14 mouse cellular contexts compared by ENCODE assay signal in the genomic region with DNA sequence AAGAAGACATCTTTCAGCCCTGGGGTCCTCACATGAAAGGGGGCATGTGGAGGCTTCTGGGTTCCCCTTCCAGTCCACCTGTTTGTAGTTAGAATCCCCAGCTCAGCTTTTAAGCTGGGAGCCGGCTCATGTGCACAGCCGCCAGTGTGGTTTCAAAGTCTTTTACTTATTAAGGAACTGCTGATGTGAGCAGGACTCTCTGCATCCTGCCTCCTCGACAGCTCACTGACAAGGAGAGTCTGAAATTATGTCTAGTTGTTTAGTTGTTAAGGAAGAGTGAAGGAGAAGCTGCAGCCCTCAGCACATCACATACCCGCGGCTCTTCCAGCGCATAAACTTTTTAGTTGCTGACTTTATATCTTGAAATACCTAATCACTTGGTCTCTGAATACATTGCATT.
DNase-seq lines count a peak whose midpoint lies in the region; ATAC-seq and TF ChIP-seq lines count a peak whose summit lies in the region.
"Had no signal": no experiment of that assay in that cellular context is flagged by ENCODE, and none has a peak within 500 bp of the region (broad histone marks: within the 10 kb centered on the region; RNA-seq: fewer than 3 reads in every experiment).

No protein-coding gene starts in this region.

- H3K4me3 ChIP-seq in hindbrain, embryonic 13.5 days: no peak overlapping the region
- H3K4me3 ChIP-seq in hindbrain, embryonic 14.5 days (replicated peaks; ENCODE audit: low read length): no peak overlapping the region
- no peak overlapping the region for H3K4me3 ChIP-seq in limb, embryonic 11.5 days (ENCODE audit: low read depth, low read length)
- H3K4me3 ChIP-seq in limb, embryonic 10.5 days: no peak overlapping the region
- no peak overlapping the region for H3K4me3 ChIP-seq in embryonic facial prominence, embryonic 10.5 days
- H3K4me3 ChIP-seq in forebrain, postnatal 0 days (ENCODE audit: low read depth, low read length): no peak overlapping the region
- H3K4me3 ChIP-seq: embryonic facial prominence, embryonic 15.5 days; heart, embryonic 12.5 days; midbrain, embryonic 12.5 days had no signal

- TF ChIP-seq CTCF in forebrain, postnatal 0 days (IDR thresholded peaks at IDR 0.05; ENCODE audit: low read depth): no peak

- WGBS in hindbrain, embryonic 13.5 days: 78% methylated on average over 6 of the region's 6 CpGs
- WGBS in hindbrain, embryonic 14.5 days: 75% methylated on average over 6 of the region's 6 CpGs
- WGBS in limb, embryonic 11.5 days: 49% methylated on average over 6 of the region's 6 CpGs
- 59% methylated on average over 6 of the region's 6 CpGs for WGBS in limb, embryonic 10.5 days
- 66% methylated on average over 6 of the region's 6 CpGs for WGBS in embryonic facial prominence, embryonic 10.5 days
- WGBS in forebrain, postnatal 0 days: 55% methylated on average over 6 of the region's 6 CpGs

- no peaks in the 10 kb centered on the region for H3K36me3 ChIP-seq in hindbrain, embryonic 13.5 days
- H3K36me3 ChIP-seq in hindbrain, embryonic 14.5 days (replicated peaks; ENCODE audit: control insufficient read depth, insufficient read depth): no peaks in the 10 kb centered on the region
- H3K36me3 ChIP-seq in limb, embryonic 11.5 days (ENCODE audit: control insufficient read depth, insufficient read depth, low read length): no peaks in the 10 kb centered on the region
- no peaks in the 10 kb centered on the region for H3K36me3 ChIP-seq in limb, embryonic 10.5 days
- no peaks in the 10 kb centered on the region for H3K36me3 ChIP-seq in embryonic facial prominence, embryonic 10.5 days (replicated peaks)
- H3K36me3 ChIP-seq in forebrain, postnatal 0 days (ENCODE audit: insufficient read depth): no peaks in the 10 kb centered on the region
- H3K36me3 ChIP-seq: embryonic facial prominence, embryonic 15.5 days; heart, embryonic 12.5 days; midbrain, embryonic 12.5 days had no signal

- 0 out of 2 replicates have a peak overlapping the region, but pooled peaks have one; percentile 19 for H3K27ac ChIP-seq in hindbrain, embryonic 13.5 days
- no peak overlapping the region for H3K27ac ChIP-seq in hindbrain, embryonic 14.5 days
- H3K27ac ChIP-seq in limb, embryonic 11.5 days (replicated peaks; ENCODE audit: low read depth, low read length): no peak overlapping the region
- H3K27ac ChIP-seq in limb, embryonic 10.5 days: no peak overlapping the region
- H3K27ac ChIP-seq in embryonic facial prominence, embryonic 10.5 days (replicated peaks): 0 out of 2 replicates have a peak overlapping the region, but pooled peaks have one; percentile 66
- peak overlapping the region; percentile 71 for H3K27ac ChIP-seq in forebrain, postnatal 0 days (ENCODE audit: low read depth, low read length)
- H3K27ac ChIP-seq: midbrain, embryonic 12.5 days had no signal

- no peak for DNase-seq in hindbrain, embryonic 14.5 days (ENCODE audit: low spot score)
- peak; percentile 38 for DNase-seq in limb, embryonic 11.5 days (ENCODE audit: low spot score)
- no peak for DNase-seq in limb, embryonic 10.5 days (ENCODE audit: low spot score)
- peak; percentile 22 for DNase-seq in embryonic facial prominence, embryonic 10.5 days (ENCODE audit: low spot score)
- DNase-seq in forebrain, postnatal 0 days: peak; percentile 43
- no peak for DNase-seq in cerebellum, postnatal 4 days (ENCODE audit: low spot score in 2 of 2)
- DNase-seq: heart, postnatal 4 days; layer of hippocampus, postnatal 36 days; right cerebral cortex, postnatal 25 days had no signal

- H3K9me3 ChIP-seq in hindbrain, embryonic 13.5 days: no peaks in the 10 kb centered on the region
- H3K9me3 ChIP-seq in hindbrain, embryonic 14.5 days (ENCODE audit: control insufficient read depth, low read length): no peaks in the 10 kb centered on the region
- H3K9me3 ChIP-seq in limb, embryonic 11.5 days (ENCODE audit: control insufficient read depth, low read length): no peaks in the 10 kb centered on the region
- no peaks in the 10 kb centered on the region for H3K9me3 ChIP-seq in limb, embryonic 10.5 days (replicated peaks)
- no peaks in the 10 kb centered on the region for H3K9me3 ChIP-seq in embryonic facial prominence, embryonic 10.5 days
- H3K9me3 ChIP-seq in forebrain, postnatal 0 days (ENCODE audit: low read length): no peaks in the 10 kb centered on the region
- H3K9me3 ChIP-seq: embryonic facial prominence, embryonic 15.5 days; heart, embryonic 12.5 days; midbrain, embryonic 12.5 days had no signal

- 0 out of 2 replicates have a peak overlapping the region, but pooled peaks have one; percentile 19 for H3K9ac ChIP-seq in hindbrain, embryonic 13.5 days
- H3K9ac ChIP-seq in hindbrain, embryonic 14.5 days: no peak overlapping the region
- no peak overlapping the region for H3K9ac ChIP-seq in limb, embryonic 11.5 days (ENCODE audit: low read length)
- no peak overlapping the region for H3K9ac ChIP-seq in forebrain, postnatal 0 days
- H3K9ac ChIP-seq: embryonic facial prominence, embryonic 15.5 days; heart, embryonic 12.5 days; midbrain, embryonic 12.5 days had no signal

- no peak overlapping the region for H3K4me2 ChIP-seq in hindbrain, embryonic 13.5 days
- H3K4me2 ChIP-seq in hindbrain, embryonic 14.5 days (replicated peaks): no peak overlapping the region
- no peak overlapping the region for H3K4me2 ChIP-seq in limb, embryonic 11.5 days (ENCODE audit: low read depth, severe bottlenecking)
- no peak overlapping the region for H3K4me2 ChIP-seq in forebrain, postnatal 0 days (ENCODE audit: low read depth)
- H3K4me2 ChIP-seq: embryonic facial prominence, embryonic 15.5 days; heart, embryonic 12.5 days; midbrain, embryonic 12.5 days had no signal

- 0 out of 2 replicates have a peak, but pooled peaks cover 5% of the 10 kb centered on the region for H3K27me3 ChIP-seq in hindbrain, embryonic 13.5 days
- H3K27me3 ChIP-seq in hindbrain, embryonic 14.5 days (ENCODE audit: control insufficient read depth, insufficient read depth, low read length): no peaks in the 10 kb centered on the region
- H3K27me3 ChIP-seq in limb, embryonic 11.5 days (ENCODE audit: control insufficient read depth, insufficient read depth, low read length): no peaks in the 10 kb centered on the region
- H3K27me3 ChIP-seq in limb, embryonic 10.5 days (ENCODE audit: low read depth, poor library complexity, severe bottlenecking): no peaks in the 10 kb centered on the region
- peaks cover 4% of the 10 kb centered on the region; the same call in 1 of the 2 replicates for H3K27me3 ChIP-seq in embryonic facial prominence, embryonic 10.5 days (replicated peaks; ENCODE audit: low read depth, poor library complexity, severe bottlenecking)
- H3K27me3 ChIP-seq in forebrain, postnatal 0 days (ENCODE audit: insufficient read depth, low read length): no peaks in the 10 kb centered on the region
- H3K27me3 ChIP-seq: embryonic facial prominence, embryonic 15.5 days; heart, embryonic 12.5 days; midbrain, embryonic 12.5 days had no signal

- ATAC-seq in hindbrain, embryonic 13.5 days (ENCODE audit: low FRiP score): no peak
- ATAC-seq in hindbrain, embryonic 14.5 days (ENCODE audit: low FRiP score): no peak
- ATAC-seq in limb, embryonic 11.5 days (ENCODE audit: insufficient number of reproducible peaks, low FRiP score, low TSS enrichment, low read depth): no peak
- peak; percentile 38; the same call in 1 of the 2 replicates for ATAC-seq in forebrain, postnatal 0 days
- ATAC-seq: intestine, embryonic 16.5 days had no signal

- peaks cover 20% of the 10 kb centered on the region for H3K4me1 ChIP-seq in hindbrain, embryonic 13.5 days (replicated peaks)
- peaks cover 15% of the 10 kb centered on the region; the same call in 1 of the 2 replicates for H3K4me1 ChIP-seq in hindbrain, embryonic 14.5 days (replicated peaks; ENCODE audit: control insufficient read depth, insufficient read depth, low read length)
- H3K4me1 ChIP-seq in limb, embryonic 11.5 days (ENCODE audit: control insufficient read depth, insufficient read depth, low read length): peaks cover 4% of the 10 kb centered on the region; the same call in 1 of the 2 replicates
- peaks cover 10% of the 10 kb centered on the region for H3K4me1 ChIP-seq in limb, embryonic 10.5 days
- H3K4me1 ChIP-seq in embryonic facial prominence, embryonic 10.5 days: peaks cover 8% of the 10 kb centered on the region
- H3K4me1 ChIP-seq in forebrain, postnatal 0 days (ENCODE audit: insufficient read depth): peaks cover 17% of the 10 kb centered on the region
- H3K4me1 ChIP-seq: heart, embryonic 12.5 days had no signal

Comparison
In these comparisons a context has a peak if more than half of its experiments do, and no peak if none do; other contexts are left out.
1. H3K27ac ChIP-seq: peak in hindbrain, embryonic 13.5 days (single experiment), embryonic facial prominence, embryonic 10.5 days (single experiment) and forebrain, postnatal 0 days (single experiment); none in hindbrain, embryonic 14.5 days (single experiment), limb, embryonic 11.5 days (single experiment) and limb, embryonic 10.5 days (single experiment).
2. DNase-seq: peak in limb, embryonic 11.5 days (single experiment), embryonic facial prominence, embryonic 10.5 days (single experiment) and forebrain, postnatal 0 days (single experiment); none in hindbrain, embryonic 14.5 days (single experiment), limb, embryonic 10.5 days (single experiment) and cerebellum, postnatal 4 days (0 of 2).